Mouse (Mus musculus) neural tube, embryonic 11.5 days (tissue): ENCODE data around the gene Snx21. TPM values are rescaled to one million over a fixed set of nuclear protein-coding genes. Genes with fewer than 3 reads are reported as not detected.

Experiments
- ATAC-seq: fragments of 200-750 bp; cut with Nextera tagmentation; 2 replicates; pipeline ENCODE4 v1.8.0; 2017; ENCODE audit warnings: moderate number of reproducible peaks, mild to moderate bottlenecking, moderate TSS enrichment, moderate library complexity; ENCODE audit not compliant: insufficient read depth, low FRiP score, low TSS enrichment
- DNase-seq: peaks from one replicate; pipeline ENCODE4 v3.0.0-alpha.2; 2015; ENCODE audit warnings: low spot score
- H3K27ac ChIP-seq: fragments of 300-500 bp; sonication (generic); 2 replicates; pipeline ENCODE4 v1.5.1; 2014; ENCODE audit warnings: low read depth, mild to moderate bottlenecking, low read length
- H3K27me3 ChIP-seq: fragments of 300-500 bp; sonication (generic); 2 replicates; pipeline ENCODE4 v1.6.1; 2014; ENCODE audit warnings: mild to moderate bottlenecking, low read length, mixed read lengths; ENCODE audit not compliant: control insufficient read depth, insufficient read depth
- H3K36me3 ChIP-seq: fragments of 300-500 bp; sonication (generic); 2 replicates; pipeline ENCODE4 v1.6.1; 2014; ENCODE audit warnings: mild to moderate bottlenecking, low read length, moderate library complexity, mixed read lengths; ENCODE audit not compliant: control insufficient read depth, insufficient read depth
- H3K4me1 ChIP-seq: fragments of 300-500 bp; sonication (generic); 2 replicates; pipeline ENCODE4 v1.6.1; 2014; ENCODE audit warnings: low read length, mixed read lengths; ENCODE audit not compliant: control insufficient read depth, insufficient read depth
- H3K4me2 ChIP-seq: fragments of 300-500 bp; sonication (generic); 2 replicates; pipeline ENCODE4 v1.6.1; 2014; ENCODE audit warnings: low read depth, mild to moderate bottlenecking, moderate library complexity
- H3K4me3 ChIP-seq: fragments of 300-500 bp; sonication (generic); 2 replicates; pipeline ENCODE4 v1.5.1; 2014; ENCODE audit warnings: low read depth, low read length
- H3K9ac ChIP-seq: fragments of 300-500 bp; sonication (generic); 2 replicates; pipeline ENCODE4 v1.6.1; 2014; ENCODE audit warnings: mild to moderate bottlenecking, low read length
- H3K9me3 ChIP-seq: fragments of 300-500 bp; sonication (generic); 2 replicates; pipeline ENCODE4 v1.6.1; 2016; ENCODE audit warnings: low read length; ENCODE audit not compliant: control insufficient read depth
- WGBS: fragments of 180-500 bp; shearing (Covaris S2); extraction: QIAGEN DNeasy Blood & Tissue Kit; methylation state at CpG from one replicate; pipeline ENCODE4 v1.1.7; 2014; 5-methylcytosine and 5-hydroxymethylcytosine counted together
- polyA plus RNA-seq: library from polyadenylated mRNA; unstranded; fragments of >200 nt; fragmentation: Nextera tagmentation; extraction: Ambion mirVana; gene quantifications from 2 replicates; pipeline ENCODE4 v1.2.1, GENCODE M21; 2014

The Snx21 gene
- polyA plus RNA-seq, 1 experiment from 2014 or later = 14.1 TPM

GRCm38 (mm10) chr2:164833314-164833959, 47.8 kb downstream of the Snx21 start, which contains the start of gene Neurl2:
TSS of gene Neurl2 (minus strand) at chr2:164833456.
- Histone ChIP-seq H3K36me3 (no peaks in the 10 kb centered on the region), H3K9ac (peak within 1 kb of the TSS; percentile 66), H3K27ac (peak within 1 kb of the TSS; percentile 54; the same call in 1 of the 2 replicates), H3K4me3 (peak within 1 kb of the TSS; percentile 49), H3K9me3 (no peaks in the 10 kb centered on the region), H3K27me3 (no peaks in the 10 kb centered on the region), H3K4me1 (peaks cover 16% of the 10 kb centered on the region), H3K4me2 (peak within 1 kb of the TSS; percentile 97)
- under 1% methylated on average over 27 of the region's 31 CpGs for WGBS
- ATAC-seq (peak; percentile 58), DNase-seq (peak; percentile 91)

- H3K27ac ChIP-seq = no peak overlapping the region
- ATAC-seq (no peak), DNase-seq (no peak)
- H3K9me3 ChIP-seq = no peaks in the 10 kb centered on the region
- peaks cover 3% of the 10 kb centered on the region; the same call in 1 of the 2 replicates for H3K36me3 ChIP-seq
- peak overlapping the region; percentile 49 for H3K4me3 ChIP-seq
- H3K27me3 ChIP-seq = no peaks in the 10 kb centered on the region
- peaks cover 16% of the 10 kb centered on the region for H3K4me1 ChIP-seq
- peak overlapping the region; percentile 66 for H3K9ac ChIP-seq
- WGBS = 51% methylated on average over 8 of the region's 8 CpGs
- peak overlapping the region; percentile 97 for H3K4me2 ChIP-seq
These were observed 48.9 kb downstream of the Snx21 start for GRCm38 (mm10) chr2:164834531-164834930.

DNA sequence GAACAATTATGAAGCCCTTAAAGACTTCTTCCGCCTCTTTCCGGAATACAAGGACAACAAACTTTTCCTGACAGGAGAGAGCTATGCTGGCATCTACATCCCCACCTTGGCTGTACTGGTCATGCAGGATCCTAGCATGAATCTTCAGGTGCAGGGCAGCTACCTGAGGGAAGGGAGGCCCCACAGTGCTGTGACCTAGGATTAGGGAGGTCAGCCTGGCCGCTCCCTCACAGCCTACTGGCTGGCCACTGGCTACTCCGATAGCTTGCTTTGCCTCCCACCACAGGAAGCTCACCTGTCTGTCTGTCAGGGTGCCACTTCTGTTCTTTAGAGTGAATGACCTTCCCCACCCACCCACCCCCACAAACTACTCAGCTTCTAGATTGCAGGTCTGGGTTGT, 49.5 kb downstream of the Snx21 start:
- H3K27ac ChIP-seq = no peak overlapping the region
- H3K27me3 ChIP-seq = no peaks in the 10 kb centered on the region
- no peak overlapping the region for H3K4me2 ChIP-seq
- DNase-seq (no peak), ATAC-seq (no peak)
- H3K36me3 ChIP-seq = peaks cover 10% of the 10 kb centered on the region
- H3K4me1 ChIP-seq = peaks cover 16% of the 10 kb centered on the region
- WGBS = 96% methylated on average over 4 of the region's 4 CpGs
- H3K4me3 ChIP-seq = no peak overlapping the region
- H3K9ac ChIP-seq = no peak overlapping the region
- no peaks in the 10 kb centered on the region for H3K9me3 ChIP-seq

Other genes with a start within 250 kb of the Snx21 start
- 8.4 and 13.8 TPM in 2 replicates for gene Wfdc2, start 223.4 kb upstream of the Snx21 start, polyA plus RNA-seq
- gene Spint3, start 212.4 kb upstream of the Snx21 start, polyA plus RNA-seq = not detected in 2 replicates
- gene Wfdc6a, start 200.4 kb upstream of the Snx21 start, polyA plus RNA-seq = not detected in 2 replicates
- not detected in 2 replicates for gene Eppin, start 192.2 kb upstream of the Snx21 start, polyA plus RNA-seq
- not detected in 2 replicates for gene Wfdc6b, start 172.3 kb upstream of the Snx21 start, polyA plus RNA-seq
- not detected in 2 replicates for gene Wfdc8, start 172.2 kb upstream of the Snx21 start, polyA plus RNA-seq
- gene Wfdc16, start 147.0 kb upstream of the Snx21 start, polyA plus RNA-seq = not detected in 2 replicates
- gene Wfdc10, start 129.8 kb upstream of the Snx21 start, polyA plus RNA-seq = not detected in 2 replicates
- gene Wfdc9, start 129.2 kb upstream of the Snx21 start, polyA plus RNA-seq = not detected in 2 replicates
- not detected in 2 replicates for gene Wfdc11, start 111.7 kb upstream of the Snx21 start, polyA plus RNA-seq
- 0.30 TPM in 1 of 2 replicates, not detected in the other for gene Wfdc13, start 100.7 kb upstream of the Snx21 start, polyA plus RNA-seq
- gene Spint4, start 87.3 kb upstream of the Snx21 start, polyA plus RNA-seq = not detected in 2 replicates
- not detected in 2 replicates for gene Spint5, start 70.5 kb upstream of the Snx21 start, polyA plus RNA-seq
- 0.13 and 1.4 TPM in 2 replicates for gene Wfdc3, start 39.9 kb upstream of the Snx21 start, polyA plus RNA-seq
- 67.9 and 77.0 TPM in 2 replicates for gene Dnttip1, start 39.8 kb upstream of the Snx21 start, polyA plus RNA-seq
- gene Ube2c, start 15.9 kb upstream of the Snx21 start, polyA plus RNA-seq = 449 and 453 TPM in 2 replicates
- 43.2 and 55.4 TPM in 2 replicates for gene Tnnc2, start 5.9 kb upstream of the Snx21 start, polyA plus RNA-seq
- gene Acot8, start 19.1 kb downstream of the Snx21 start, polyA plus RNA-seq = 15.1 TPM in 2 replicates
- gene Zswim3, start 19.3 kb downstream of the Snx21 start, polyA plus RNA-seq = 12.9 and 14.0 TPM in 2 replicates
- 22.9 and 23.2 TPM in 2 replicates for gene Zswim1, start 36.9 kb downstream of the Snx21 start, polyA plus RNA-seq
- gene Spata25, start 42.7 kb downstream of the Snx21 start, polyA plus RNA-seq = not detected in 2 replicates
- 87.9 and 88.6 TPM in 2 replicates for gene Ctsa, start 47.0 kb downstream of the Snx21 start, polyA plus RNA-seq
- gene Neurl2, start 47.6 kb downstream of the Snx21 start, polyA plus RNA-seq = 3.8 and 4.8 TPM in 2 replicates
- gene Pltp, start 71.9 kb downstream of the Snx21 start, polyA plus RNA-seq = 58.4 and 58.9 TPM in 2 replicates
- gene Pcif1, start 93.5 kb downstream of the Snx21 start, polyA plus RNA-seq = 68.0 and 76.6 TPM in 2 replicates
- 13.9 and 15.4 TPM in 2 replicates for gene Zfp335, start 125.9 kb downstream of the Snx21 start, polyA plus RNA-seq
- gene Mmp9, start 155.0 kb downstream of the Snx21 start, polyA plus RNA-seq = 1.2 and 2.1 TPM in 2 replicates
- 6.0 and 6.5 TPM in 2 replicates for gene Slc12a5, start 175.0 kb downstream of the Snx21 start, polyA plus RNA-seq
- 86.1 and 89.4 TPM in 2 replicates for gene Ncoa5, start 249.0 kb downstream of the Snx21 start, polyA plus RNA-seq